Mouse (Mus musculus) erythroblast, embryonic 14.5 days (primary cell): ENCODE results near the gene Asb7.

Experiments used
- GATA1 ChIP-seq: IDR thresholded peaks from 2 replicates; pipeline ENCODE4 v1.6.1; 2012; ENCODE audit warnings: low read length, inconsistent platforms, mixed read lengths
- TAL1 ChIP-seq: IDR thresholded peaks from 3 replicates; pipeline ENCODE4 v1.6.1; 2012; ENCODE audit warnings: low read length, inconsistent platforms, mixed read lengths

DNA sequence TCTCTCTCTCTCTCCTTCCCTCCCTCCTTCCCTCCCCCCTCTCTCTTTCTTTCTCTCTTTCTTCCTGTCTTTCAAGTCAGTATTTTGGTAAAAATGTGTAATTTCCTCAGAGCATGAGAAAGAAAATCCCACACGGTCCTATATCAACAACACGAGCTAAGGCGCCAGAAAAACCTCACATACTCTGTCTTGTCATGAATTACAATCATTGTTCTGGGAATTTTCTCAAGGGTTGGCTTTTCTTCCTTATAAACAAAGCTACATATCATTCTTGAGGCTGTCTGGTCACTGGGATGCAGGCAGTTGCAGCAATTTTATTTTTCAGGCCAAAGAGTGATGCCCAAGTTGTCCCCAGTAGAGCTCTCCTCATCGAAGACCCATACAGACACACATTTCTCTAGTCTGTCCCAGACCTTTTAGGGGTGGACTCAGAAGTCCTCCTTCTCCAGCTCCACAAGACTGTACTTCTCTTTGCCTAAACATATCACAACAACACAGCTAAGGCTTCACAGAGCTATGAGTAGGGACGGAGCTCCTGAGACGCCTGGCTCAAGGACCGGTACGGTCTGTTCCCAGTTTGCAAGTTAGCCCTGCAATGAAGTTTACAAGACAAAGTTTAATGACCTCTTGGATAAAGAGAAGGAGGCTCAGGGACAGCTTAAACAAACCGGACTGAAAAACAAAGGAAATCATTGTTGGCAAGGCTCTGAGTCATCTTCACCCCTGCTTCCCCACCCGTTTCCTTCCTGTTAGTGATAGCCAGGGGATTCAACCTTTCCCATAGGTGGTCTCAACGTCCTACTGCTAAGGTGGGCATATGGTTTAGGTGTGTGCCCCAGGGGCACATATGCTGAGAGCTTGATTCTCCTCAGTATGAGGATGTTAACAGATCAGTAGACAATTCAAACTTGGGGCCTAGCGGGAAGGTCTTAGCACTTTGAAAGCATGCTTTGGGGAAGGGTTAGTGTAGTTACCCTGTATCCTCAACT lies 88.5 kb downstream of the Asb7 start:
- TF ChIP-seq GATA1 (no peak), TAL1 (no peak)
